7 mouse cellular contexts compared by ENCODE assay signal in genomic region chr16:18289067-18289588, GRCm38 (mm10). TPM values are rescaled to one million over a fixed set of nuclear protein-coding genes. Genes with fewer than 3 reads are reported as not detected.
DNase-seq lines count a peak whose midpoint lies in the region; ATAC-seq and TF ChIP-seq lines count a peak whose summit lies in the region.

Gene Dgcr8 (minus strand): TSS chr16:18289246.

- no peaks in the 10 kb centered on the region for H3K27me3 ChIP-seq in embryonic facial prominence, embryonic 10.5 days (replicated peaks; ENCODE audit: low read depth, poor library complexity, severe bottlenecking)
- H3K27me3 ChIP-seq in intestine, postnatal 0 days (replicated peaks; ENCODE audit: control insufficient read depth, insufficient read depth, low read length) = no peaks in the 10 kb centered on the region
- no peaks in the 10 kb centered on the region for H3K27me3 ChIP-seq in midbrain, embryonic 12.5 days
- no peaks in the 10 kb centered on the region for H3K27me3 ChIP-seq in small intestine, adult 2 months (ENCODE audit: control insufficient read depth, insufficient read depth, low read length)

- H3K9ac ChIP-seq in intestine, postnatal 0 days (ENCODE audit: low read depth, low read length) = peak within 1 kb of the TSS; percentile 88
- H3K9ac ChIP-seq in midbrain, embryonic 12.5 days (replicated peaks) = peak within 1 kb of the TSS; percentile 91

- no peak for TF ChIP-seq CTCF in intestine, postnatal 0 days (IDR thresholded peaks at IDR 0.05; ENCODE audit: low read depth)
- no peak for TF ChIP-seq CTCF in small intestine, adult 2 months (IDR thresholded peaks at IDR 0.05; ENCODE audit: extremely low read depth, insufficient read length, insufficient replicate concordance, low read depth, low read length)

- H3K4me1 ChIP-seq in embryonic facial prominence, embryonic 10.5 days = peaks cover 32% of the 10 kb centered on the region
- 0 out of 2 replicates have a peak, but pooled peaks cover 2% of the 10 kb centered on the region for H3K4me1 ChIP-seq in intestine, postnatal 0 days (replicated peaks; ENCODE audit: control insufficient read depth, insufficient read depth, low read length)
- H3K4me1 ChIP-seq in midbrain, embryonic 12.5 days = peaks cover 31% of the 10 kb centered on the region
- peaks cover 9% of the 10 kb centered on the region; the same call in 1 of the 2 replicates for H3K4me1 ChIP-seq in small intestine, adult 2 months (ENCODE audit: control insufficient read depth, insufficient read depth, insufficient read length, low read length)

- WGBS in embryonic facial prominence, embryonic 10.5 days = under 1% methylated on average over 71 of the region's 71 CpGs
- under 1% methylated on average over 61 of the region's 71 CpGs for WGBS in intestine, postnatal 0 days
- 1% methylated on average over 63 of the region's 71 CpGs for WGBS in midbrain, embryonic 12.5 days
- 1% methylated on average over 71 of the region's 71 CpGs for WGBS in small intestine, adult 2 months

- DNase-seq in adrenal gland, postnatal 10 days = peak; percentile 99
- DNase-seq in embryonic facial prominence, embryonic 10.5 days (ENCODE audit: low spot score) = peak; percentile 99
- peak; percentile 36 for DNase-seq in gonadal fat pad, adult 2 months (ENCODE audit: low read depth)
- DNase-seq in left cerebral cortex, postnatal 4 days = peak; percentile 99

- H3K4me3 ChIP-seq in embryonic facial prominence, embryonic 10.5 days = peak within 1 kb of the TSS; percentile 95
- H3K4me3 ChIP-seq in intestine, postnatal 0 days (ENCODE audit: low read depth, low read length) = peak within 1 kb of the TSS; percentile 75
- H3K4me3 ChIP-seq in midbrain, embryonic 12.5 days = peak within 1 kb of the TSS; percentile 82
- peak within 1 kb of the TSS; percentile 95 for H3K4me3 ChIP-seq in small intestine, adult 2 months (ENCODE audit: low read depth, low read length)

- peaks cover 39% of the 10 kb centered on the region for H3K36me3 ChIP-seq in embryonic facial prominence, embryonic 10.5 days (replicated peaks)
- peaks cover 11% of the 10 kb centered on the region for H3K36me3 ChIP-seq in intestine, postnatal 0 days (ENCODE audit: control insufficient read depth, insufficient read depth)
- H3K36me3 ChIP-seq in midbrain, embryonic 12.5 days = peaks cover 15% of the 10 kb centered on the region
- H3K36me3 ChIP-seq in small intestine, adult 2 months (ENCODE audit: control insufficient read depth, insufficient read depth, low read length) = peaks cover 8% of the 10 kb centered on the region

- ATAC-seq in intestine, postnatal 0 days = peak; percentile 99
- ATAC-seq in midbrain, embryonic 12.5 days (ENCODE audit: low FRiP score, low read depth) = peak; percentile 100

- peak; percentile 79; the same call in 1 of the 2 replicates for TF ChIP-seq POLR2A in small intestine, adult 2 months (IDR thresholded peaks at IDR 0.05; ENCODE audit: low read depth, low read length)

- no peaks in the 10 kb centered on the region for H3K9me3 ChIP-seq in embryonic facial prominence, embryonic 10.5 days
- no peaks in the 10 kb centered on the region for H3K9me3 ChIP-seq in intestine, postnatal 0 days (ENCODE audit: control insufficient read depth)
- H3K9me3 ChIP-seq in midbrain, embryonic 12.5 days = no peaks in the 10 kb centered on the region

- intact Hi-C loops in left cerebral cortex, postnatal 4 days (cut with DNase I) = loop anchor here (5.0 kb wide), 1 partner anchor 37 kb away; no protein-coding TSS in a partner anchor

- H3K27ac ChIP-seq in embryonic facial prominence, embryonic 10.5 days (replicated peaks) = peak within 1 kb of the TSS; percentile 98
- peak within 1 kb of the TSS; percentile 79 for H3K27ac ChIP-seq in intestine, postnatal 0 days (ENCODE audit: low read depth, low read length)
- peak within 1 kb of the TSS; percentile 82 for H3K27ac ChIP-seq in midbrain, embryonic 12.5 days (replicated peaks)
- H3K27ac ChIP-seq in small intestine, adult 2 months (ENCODE audit: insufficient read depth, low read depth, low read length) = peak within 1 kb of the TSS; percentile 77

- H3K4me2 ChIP-seq in intestine, postnatal 0 days (replicated peaks; ENCODE audit: low read depth) = peak within 1 kb of the TSS; percentile 83
- peak within 1 kb of the TSS; percentile 96 for H3K4me2 ChIP-seq in midbrain, embryonic 12.5 days (replicated peaks)

RNA-seq across cellular contexts. Expression of gene Dgcr8, which starts in this region (rescaled TPM):
- 10 to 100 TPM; 26.8 to 41.9 TPM for total RNA-seq in adrenal gland, postnatal 10 days (2021)
- polyA plus RNA-seq in embryonic facial prominence, embryonic 10.5 days (2016; fragmentation: Nextera tagmentation; extraction: Ambion mirVana) = 47.3 and 50.9 TPM in 2 replicates
- polyA plus RNA-seq in gonadal fat pad, adult 2 months (2012; rRNA removed) = 18.3 and 19.3 TPM in 2 replicates
- polyA plus RNA-seq in intestine, postnatal 0 days (2015; fragmentation: Nextera tagmentation; extraction: Ambion mirVana) = 7.1 TPM in 2 replicates
- 10 to 100 TPM; 55.6 to 58.4 TPM for total RNA-seq in left cerebral cortex, postnatal 4 days (2021)
- 40.2 and 42.2 TPM in 2 replicates for polyA plus RNA-seq in midbrain, embryonic 12.5 days (2016; fragmentation: Nextera tagmentation; extraction: Ambion mirVana)
- 6.3 and 14.5 TPM in 2 replicates for polyA plus RNA-seq in small intestine, adult 2 months (2012; rRNA removed)

Comparison
In these comparisons a context has a peak if more than half of its experiments do, and no peak if none do; other contexts are left out.
1. Peak in every context shown above with its lines: DNase-seq, ATAC-seq, H3K4me3 ChIP-seq and H3K27ac ChIP-seq.
2. DNase-seq: peak in every context shown above with its lines; median percentile 99 in adrenal gland, postnatal 10 days; 99 in embryonic facial prominence, embryonic 10.5 days; 99 in left cerebral cortex, postnatal 4 days; 36 in gonadal fat pad, adult 2 months.